Mouse (Mus musculus): ENCODE data around the gene Trip4.

- no peak for TF ChIP-seq TCF12 (IDR thresholded peaks at IDR 0.05; ENCODE audit: low read depth, low read length)
- TF ChIP-seq E2F4 (IDR thresholded peaks at IDR 0.05; ENCODE audit: borderline replicate concordance, low read depth, low read length) = no peak
- TF ChIP-seq SIN3A (IDR thresholded peaks at IDR 0.05; ENCODE audit: low read length) = no peak
- TF ChIP-seq GATA1 (IDR thresholded peaks at IDR 0.05; ENCODE audit: low read depth, low read length) = no peak
- no peak for TF ChIP-seq NRF1 (IDR thresholded peaks at IDR 0.05; ENCODE audit: insufficient read depth, low read depth, low read length, poor library complexity, severe bottlenecking)
- no peak for TF ChIP-seq EP300 (IDR thresholded peaks at IDR 0.05; ENCODE audit: low read depth in 1 of 2, low read length in 2 of 2)
- no peak for TF ChIP-seq ZNF384 (IDR thresholded peaks at IDR 0.05; ENCODE audit: low read depth, low read length)
- no peak for TF ChIP-seq ETS1 (IDR thresholded peaks at IDR 0.05; ENCODE audit: low read depth, low read length)
- TF ChIP-seq ZMIZ1 (IDR thresholded peaks at IDR 0.05; ENCODE audit: low read depth, low read length) = no peak
- TF ChIP-seq CTCF (IDR thresholded peaks at IDR 0.05 in 2 of 3, conservative IDR thresholded peaks at IDR 0.05 in 1 of 3; ENCODE audit: control insufficient read depth in 1 of 3, insufficient read depth in 1 of 3, low read depth in 2 of 3, low read length in 3 of 3, poor library complexity in 1 of 3, severe bottlenecking in 1 of 3) = no peak
- TF ChIP-seq CHD1 (IDR thresholded peaks at IDR 0.05; ENCODE audit: low read depth, low read length) = no peak
- TF ChIP-seq ZC3H11A (IDR thresholded peaks at IDR 0.05; ENCODE audit: low read depth, low read length) = no peak
Observed at GRCm38 (mm10) chr9:65812841-65813240, 95.8 kb downstream of the Trip4 start.
